Mouse (Mus musculus): Measurements from ENCODE around the gene Scgb1b29.
"Not testable (repeated sequence)": the region's sequence is repeated elsewhere in the genome, so short reads cannot be mapped to it uniquely, and the experiment has no call there.

Gene Scgb1b29

GRCm38 (mm10) chr7:32441241-32441640, at the start of gene Scgb1b29:
Scgb1b29 (plus strand) TSS chr7:32441541.
- not testable (repeated sequence) for DNase-seq (ENCODE audit: low read depth, low spot score)

DNA sequence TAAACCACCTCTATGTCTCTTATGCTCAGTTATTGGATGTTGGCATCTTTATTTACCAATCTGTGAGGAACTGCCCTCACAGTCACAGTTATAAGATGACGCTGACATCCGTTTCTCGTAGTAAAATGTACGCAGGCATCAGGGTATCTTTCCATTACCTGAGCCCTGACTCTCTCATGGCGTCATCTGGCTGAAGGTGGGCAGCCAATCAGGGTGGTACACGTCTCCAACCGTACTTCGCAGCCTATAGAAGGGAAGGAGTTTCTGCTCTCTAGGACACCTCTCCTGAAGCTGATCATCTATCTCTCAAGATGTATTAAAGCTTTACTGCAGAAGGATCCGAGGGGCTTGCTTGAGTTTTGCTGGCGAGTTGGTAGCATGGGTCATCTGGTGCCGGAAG, 12.7 kb upstream of the Scgb1b29 start:
- not testable (repeated sequence) for DNase-seq (ENCODE audit: low read depth, low spot score)
